Mouse (Mus musculus): ENCODE measurements around the gene Fsip1. TPM values are rescaled to one million over a fixed set of nuclear protein-coding genes. Genes with fewer than 3 reads are reported as not detected.
"Not testable (repeated sequence)": the region's sequence is repeated elsewhere in the genome, so short reads cannot be mapped to it uniquely, and the experiment has no call there.

Fsip1 gene
- polyA plus RNA-seq, 1 experiment from 2014 or later: 0.21 TPM

GRCm38 (mm10) chr2:118299981-118300380 is 43.2 kb upstream of the Fsip1 start:
- H3K36me3 ChIP-seq (replicated peaks; ENCODE audit: insufficient read depth, low read length): no peaks in the 10 kb centered on the region
- no peak overlapping the region for H3K27ac ChIP-seq (ENCODE audit: low read depth)
- 85% methylated on average over 2 of the region's 2 CpGs for WGBS (ENCODE audit: insufficient replicate concordance)
- no peaks in the 10 kb centered on the region for H3K9me3 ChIP-seq (ENCODE audit: low read length)
- H3K9ac ChIP-seq (replicated peaks): no peak overlapping the region
- no peak for TF ChIP-seq EP300 (IDR thresholded peaks at IDR 0.05; ENCODE audit: low read depth)
- no peak for TF ChIP-seq CTCF (IDR thresholded peaks at IDR 0.05; ENCODE audit: low read depth)
- H3K4me1 ChIP-seq (ENCODE audit: insufficient read depth): peaks cover 4% of the 10 kb centered on the region; the same call in 1 of the 2 replicates
- H3K27me3 ChIP-seq (ENCODE audit: insufficient read depth, low read length): no peaks in the 10 kb centered on the region
- DNase-seq: no peak
- H3K4me3 ChIP-seq (ENCODE audit: low read depth, low read length): no peak overlapping the region
- H3K4me2 ChIP-seq (ENCODE audit: low read depth, low read length): no peak overlapping the region
- ATAC-seq: no peak

GRCm38 (mm10) chr2:118298601-118299000 is 41.8 kb upstream of the Fsip1 start:
- no peak overlapping the region for H3K27ac ChIP-seq (ENCODE audit: low read depth)
- no peaks in the 10 kb centered on the region for H3K9me3 ChIP-seq (ENCODE audit: low read length)
- H3K4me2 ChIP-seq (ENCODE audit: low read depth, low read length): no peak overlapping the region
- 81% methylated on average over 4 of the region's 4 CpGs for WGBS (ENCODE audit: insufficient replicate concordance)
- no peak overlapping the region for H3K4me3 ChIP-seq (ENCODE audit: low read depth, low read length)
- H3K9ac ChIP-seq (replicated peaks): no peak overlapping the region
- TF ChIP-seq EP300 (IDR thresholded peaks at IDR 0.05; ENCODE audit: low read depth): no peak
- no peak for TF ChIP-seq CTCF (IDR thresholded peaks at IDR 0.05; ENCODE audit: low read depth)
- no peaks in the 10 kb centered on the region for H3K27me3 ChIP-seq (ENCODE audit: insufficient read depth, low read length)
- no peak for ATAC-seq
- DNase-seq: no peak
- H3K4me1 ChIP-seq (ENCODE audit: insufficient read depth): no peaks in the 10 kb centered on the region
- H3K36me3 ChIP-seq (replicated peaks; ENCODE audit: insufficient read depth, low read length): no peaks in the 10 kb centered on the region

GRCm38 (mm10) chr2:118297966-118298365 is 41.2 kb upstream of the Fsip1 start:
- H3K4me1 ChIP-seq (ENCODE audit: insufficient read depth): no peaks in the 10 kb centered on the region
- H3K9me3 ChIP-seq (ENCODE audit: low read length): no peaks in the 10 kb centered on the region
- ATAC-seq (no peak), DNase-seq (no peak)
- TF ChIP-seq CTCF (IDR thresholded peaks at IDR 0.05; ENCODE audit: low read depth): no peak
- no peak for TF ChIP-seq EP300 (IDR thresholded peaks at IDR 0.05; ENCODE audit: low read depth)
- H3K27ac ChIP-seq (ENCODE audit: low read depth): no peak overlapping the region
- no peak overlapping the region for H3K9ac ChIP-seq (replicated peaks)
- H3K27me3 ChIP-seq (ENCODE audit: insufficient read depth, low read length): no peaks in the 10 kb centered on the region
- no peak overlapping the region for H3K4me3 ChIP-seq (ENCODE audit: low read depth, low read length)
- no peaks in the 10 kb centered on the region for H3K36me3 ChIP-seq (replicated peaks; ENCODE audit: insufficient read depth, low read length)
- WGBS (ENCODE audit: insufficient replicate concordance): 58% methylated on average over 2 of the region's 2 CpGs
- no peak overlapping the region for H3K4me2 ChIP-seq (ENCODE audit: low read depth, low read length)

GRCm38 (mm10) chr2:118295505-118295904 is 38.7 kb upstream of the Fsip1 start:
- ATAC-seq (no peak), DNase-seq (no peak)
- no peaks in the 10 kb centered on the region for H3K4me1 ChIP-seq (ENCODE audit: insufficient read depth)
- no peak overlapping the region for H3K4me3 ChIP-seq (ENCODE audit: low read depth, low read length)
- 61% methylated on average over 7 of the region's 7 CpGs for WGBS (ENCODE audit: insufficient replicate concordance)
- no peaks in the 10 kb centered on the region for H3K36me3 ChIP-seq (replicated peaks; ENCODE audit: insufficient read depth, low read length)
- H3K9me3 ChIP-seq (ENCODE audit: low read length): no peaks in the 10 kb centered on the region
- TF ChIP-seq CTCF (IDR thresholded peaks at IDR 0.05; ENCODE audit: low read depth): no peak
- no peak for TF ChIP-seq EP300 (IDR thresholded peaks at IDR 0.05; ENCODE audit: low read depth)
- no peak overlapping the region for H3K9ac ChIP-seq (replicated peaks)
- no peak overlapping the region for H3K4me2 ChIP-seq (ENCODE audit: low read depth, low read length)
- no peaks in the 10 kb centered on the region for H3K27me3 ChIP-seq (ENCODE audit: insufficient read depth, low read length)
- H3K27ac ChIP-seq (ENCODE audit: low read depth): no peak overlapping the region

- Histone ChIP-seq H3K27ac (ENCODE audit: low read depth) (no peak overlapping the region), H3K9ac (replicated peaks) (no peak overlapping the region), H3K9me3 (ENCODE audit: low read length) (no peaks in the 10 kb centered on the region), H3K27me3 (ENCODE audit: insufficient read depth, low read length) (no peaks in the 10 kb centered on the region), H3K36me3 (replicated peaks; ENCODE audit: insufficient read depth, low read length) (no peaks in the 10 kb centered on the region), H3K4me2 (ENCODE audit: low read depth, low read length) (no peak overlapping the region), H3K4me3 (ENCODE audit: low read depth, low read length) (no peak overlapping the region), H3K4me1 (ENCODE audit: insufficient read depth) (no peaks in the 10 kb centered on the region)
- WGBS (ENCODE audit: insufficient replicate concordance): 81% methylated on average over 5 of the region's 5 CpGs
- ATAC-seq (no peak), DNase-seq (no peak)
- TF ChIP-seq CTCF (IDR thresholded peaks at IDR 0.05; ENCODE audit: low read depth) (no peak), EP300 (IDR thresholded peaks at IDR 0.05; ENCODE audit: low read depth) (no peak)
These were observed 36.8 kb upstream of the Fsip1 start for GRCm38 (mm10) chr2:118293583-118293982.

- not testable (repeated sequence) for H3K9ac ChIP-seq (replicated peaks); H3K4me3 ChIP-seq (ENCODE audit: low read depth, low read length); H3K4me1 ChIP-seq (ENCODE audit: insufficient read depth); H3K27ac ChIP-seq (ENCODE audit: low read depth); H3K36me3 ChIP-seq (replicated peaks; ENCODE audit: insufficient read depth, low read length); H3K9me3 ChIP-seq (ENCODE audit: low read length); H3K4me2 ChIP-seq (ENCODE audit: low read depth, low read length); ATAC-seq; H3K27me3 ChIP-seq (ENCODE audit: insufficient read depth, low read length); DNase-seq
- 73% methylated on average over 7 of the region's 7 CpGs for WGBS (ENCODE audit: insufficient replicate concordance)
These were observed 32.3 kb upstream of the Fsip1 start for GRCm38 (mm10) chr2:118289066-118289460.

Measured in liver, postnatal 0 days (tissue).